Comparison of ENCODE assay signal across 8 mouse cellular contexts in the genomic region with DNA sequence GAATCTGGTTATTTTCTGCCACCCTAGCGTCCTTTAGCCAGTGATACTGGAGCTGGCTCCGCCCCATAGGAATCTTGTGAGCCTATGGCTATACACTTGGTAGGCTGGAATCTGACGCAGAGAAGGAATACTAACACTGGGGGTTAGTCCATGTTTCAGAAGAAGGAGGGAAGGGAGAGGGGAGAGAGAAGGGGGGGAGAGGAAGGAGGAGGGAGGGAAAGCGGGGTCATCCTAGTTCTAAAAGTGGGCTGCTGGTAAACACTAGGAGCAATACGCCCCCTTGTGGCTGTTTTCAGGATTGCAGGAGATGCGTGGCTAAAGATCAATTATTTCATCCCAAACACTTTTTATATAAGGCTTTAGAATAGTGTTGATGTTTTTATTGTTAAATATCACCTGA. TPM values are rescaled to one million over a fixed set of nuclear protein-coding genes. Genes with fewer than 3 reads are reported as not detected.
A peak's percentile ranks its signal among the peaks of the same experiment; 100 is the strongest.
DNase-seq lines count a peak whose midpoint lies in the region; ATAC-seq and TF ChIP-seq lines count a peak whose summit lies in the region.

No protein-coding gene starts in this region.

- H3K9me3 ChIP-seq in forebrain, postnatal 0 days (ENCODE audit: low read length), result no peaks in the 10 kb centered on the region
- H3K9me3 ChIP-seq in limb, embryonic 13.5 days, result no peaks in the 10 kb centered on the region
- H3K9me3 ChIP-seq in neural tube, embryonic 12.5 days, result no peaks in the 10 kb centered on the region

- ATAC-seq in forebrain, postnatal 0 days, result peak; percentile 70
- peak; percentile 40; the same call in 1 of the 2 replicates for ATAC-seq in limb, embryonic 13.5 days (ENCODE audit: low FRiP score, low read depth)
- peak; percentile 44; the same call in 1 of the 2 replicates for ATAC-seq in neural tube, embryonic 12.5 days (ENCODE audit: low FRiP score, low read depth)
- ATAC-seq in inflammation-experienced regulatory T-cells, adult 6 months, result no peak

- no peak overlapping the region for H3K27ac ChIP-seq in thymus, adult 2 months (ENCODE audit: control insufficient read depth, insufficient read depth, low read length)
- H3K27ac ChIP-seq in forebrain, postnatal 0 days (ENCODE audit: low read depth, low read length), result no peak overlapping the region
- H3K27ac ChIP-seq in limb, embryonic 13.5 days, result no peak overlapping the region
- no peak overlapping the region for H3K27ac ChIP-seq in neural tube, embryonic 12.5 days

- no peaks in the 10 kb centered on the region for H3K27me3 ChIP-seq in thymus, adult 2 months (ENCODE audit: control insufficient read depth, insufficient read depth, low read length)
- no peaks in the 10 kb centered on the region for H3K27me3 ChIP-seq in forebrain, postnatal 0 days (ENCODE audit: insufficient read depth, low read length)
- H3K27me3 ChIP-seq in limb, embryonic 13.5 days, result no peaks in the 10 kb centered on the region
- no peaks in the 10 kb centered on the region for H3K27me3 ChIP-seq in neural tube, embryonic 12.5 days (replicated peaks)

- no peaks in the 10 kb centered on the region for H3K36me3 ChIP-seq in thymus, adult 2 months (ENCODE audit: control insufficient read depth, insufficient read depth, low read length)
- no peaks in the 10 kb centered on the region for H3K36me3 ChIP-seq in forebrain, postnatal 0 days (ENCODE audit: insufficient read depth)
- H3K36me3 ChIP-seq in limb, embryonic 13.5 days, result no peaks in the 10 kb centered on the region
- no peaks in the 10 kb centered on the region for H3K36me3 ChIP-seq in neural tube, embryonic 12.5 days

- DNase-seq in thymus, adult 2 months, result peak; percentile 21
- DNase-seq in thymus, adult 18-20 months, result no peak
- peak; percentile 38 for DNase-seq in cerebellum, adult 8-10 months
- peak; percentile 91 for DNase-seq in forebrain, postnatal 0 days
- DNase-seq in kidney, adult 8-10 months, result peak; percentile 11 to 59

- no peak for TF ChIP-seq POLR2A in thymus, adult 2 months (IDR thresholded peaks at IDR 0.05; ENCODE audit: control insufficient read depth, extremely low read depth, insufficient read depth, low read length, poor library complexity)

- peaks cover 4% of the 10 kb centered on the region; the same call in 1 of the 2 replicates for H3K4me1 ChIP-seq in thymus, adult 2 months (replicated peaks; ENCODE audit: control insufficient read depth, insufficient read depth, low read length)
- 0 out of 2 replicates have a peak, but pooled peaks cover 4% of the 10 kb centered on the region for H3K4me1 ChIP-seq in forebrain, postnatal 0 days (ENCODE audit: insufficient read depth)
- peaks cover 16% of the 10 kb centered on the region for H3K4me1 ChIP-seq in limb, embryonic 13.5 days
- peaks cover 4% of the 10 kb centered on the region; the same call in 1 of the 2 replicates for H3K4me1 ChIP-seq in neural tube, embryonic 12.5 days

- H3K4me2 ChIP-seq in forebrain, postnatal 0 days (ENCODE audit: low read depth), result no peak overlapping the region
- no peak overlapping the region for H3K4me2 ChIP-seq in limb, embryonic 13.5 days (replicated peaks)
- peak overlapping the region; percentile 31 for H3K4me2 ChIP-seq in neural tube, embryonic 12.5 days (replicated peaks)

- TF ChIP-seq CTCF in thymus, adult 2 months (IDR thresholded peaks at IDR 0.05; ENCODE audit: borderline replicate concordance, control insufficient read depth, extremely low read depth, insufficient read depth, low read length, poor library complexity), result no peak
- peak; percentile 89 for TF ChIP-seq CTCF in forebrain, postnatal 0 days (IDR thresholded peaks at IDR 0.05; ENCODE audit: low read depth)

- no peak overlapping the region for H3K9ac ChIP-seq in forebrain, postnatal 0 days
- H3K9ac ChIP-seq in limb, embryonic 13.5 days, result no peak overlapping the region
- no peak overlapping the region for H3K9ac ChIP-seq in neural tube, embryonic 12.5 days

- H3K4me3 ChIP-seq in thymus, adult 2 months (ENCODE audit: control insufficient read depth, insufficient read depth, low read length), result no peak overlapping the region
- no peak overlapping the region for H3K4me3 ChIP-seq in forebrain, postnatal 0 days (ENCODE audit: low read depth, low read length)
- H3K4me3 ChIP-seq in limb, embryonic 13.5 days, result no peak overlapping the region
- no peak overlapping the region for H3K4me3 ChIP-seq in neural tube, embryonic 12.5 days

- 35% methylated on average over 6 of the region's 6 CpGs for WGBS in thymus, adult 2 months
- WGBS in forebrain, postnatal 0 days, result 15% methylated on average over 6 of the region's 6 CpGs
- WGBS in limb, embryonic 13.5 days, result 21% methylated on average over 6 of the region's 6 CpGs
- WGBS in neural tube, embryonic 12.5 days, result 19% methylated on average over 6 of the region's 6 CpGs

RNA-seq across cellular contexts. Expression of gene Cks2, which starts 27.2 kb away (rescaled TPM):
- polyA plus RNA-seq in thymus, adult 2 months (2012; rRNA removed), result 85.3 and 86.2 TPM in 2 replicates
- total RNA-seq in forebrain, postnatal 0 days (2014; rRNA removed), result 29.1 and 35.7 TPM in 2 replicates
- 35.8 and 45.3 TPM in 2 replicates for polyA plus RNA-seq in forebrain, postnatal 0 days (2015; fragmentation: Nextera tagmentation; extraction: Ambion mirVana)
- polyA plus RNA-seq in limb, embryonic 13.5 days (2015; fragmentation: Nextera tagmentation; extraction: Ambion mirVana), result 299 and 324 TPM in 2 replicates
- polyA plus RNA-seq in neural tube, embryonic 12.5 days (2016; fragmentation: Nextera tagmentation; extraction: Ambion mirVana), result 177 and 181 TPM in 2 replicates
- polyA plus RNA-seq in inflammation-experienced regulatory T-cells, adult 6 months (2017; shearing (Covaris generic)), result 100 to 1,000 TPM in 1 of 3 experiments, 10 to 100 TPM in 2; 25.7 to 172 (median 40.8) TPM

RNA-seq across cellular contexts. Expression of gene Secisbp2, which starts 33.6 kb away (rescaled TPM):
- polyA plus RNA-seq in thymus, adult 2 months (2012; rRNA removed), result 50.1 and 50.8 TPM in 2 replicates
- 18.1 and 18.7 TPM in 2 replicates for total RNA-seq in forebrain, postnatal 0 days (2014; rRNA removed)
- 20.2 and 21.8 TPM in 2 replicates for polyA plus RNA-seq in forebrain, postnatal 0 days (2015; fragmentation: Nextera tagmentation; extraction: Ambion mirVana)
- 31.6 and 33.4 TPM in 2 replicates for polyA plus RNA-seq in limb, embryonic 13.5 days (2015; fragmentation: Nextera tagmentation; extraction: Ambion mirVana)
- polyA plus RNA-seq in neural tube, embryonic 12.5 days (2016; fragmentation: Nextera tagmentation; extraction: Ambion mirVana), result 25.9 and 33.3 TPM in 2 replicates
- polyA plus RNA-seq in inflammation-experienced regulatory T-cells, adult 6 months (2017; shearing (Covaris generic)), result 10 to 100 TPM; 34.3 to 43.2 (median 34.5) TPM

RNA-seq across cellular contexts. Expression of gene Shc3, which starts 48.6 kb away (rescaled TPM):
- polyA plus RNA-seq in thymus, adult 2 months (2012; rRNA removed), result 0.57 and 0.69 TPM in 2 replicates
- 98.1 and 106 TPM in 2 replicates for total RNA-seq in forebrain, postnatal 0 days (2014; rRNA removed)
- 6.8 and 11.6 TPM in 2 replicates for polyA plus RNA-seq in forebrain, postnatal 0 days (2015; fragmentation: Nextera tagmentation; extraction: Ambion mirVana)
- polyA plus RNA-seq in limb, embryonic 13.5 days (2015; fragmentation: Nextera tagmentation; extraction: Ambion mirVana), result 0.69 and 0.73 TPM in 2 replicates
- polyA plus RNA-seq in neural tube, embryonic 12.5 days (2016; fragmentation: Nextera tagmentation; extraction: Ambion mirVana), result 4.5 and 5.4 TPM in 2 replicates
- polyA plus RNA-seq in inflammation-experienced regulatory T-cells, adult 6 months (2017; shearing (Covaris generic)), result not detected

Comparison
In these comparisons a context has a peak if more than half of its experiments do, and no peak if none do; other contexts are left out.
1. DNase-seq: peak in thymus, adult 2 months (single experiment), cerebellum, adult 8-10 months (single experiment), forebrain, postnatal 0 days (single experiment) and kidney, adult 8-10 months (2 of 2); none in thymus, adult 18-20 months (0 of 2).